Mouse (Mus musculus) lung, postnatal 36 days (tissue): Measurements from ENCODE around the gene Bglap.

Source experiments
- DNase-seq: peaks from one replicate; pipeline ENCODE4 v3.0.0; 2022; ENCODE audit warnings: mixed read lengths

Bglap gene

DNA sequence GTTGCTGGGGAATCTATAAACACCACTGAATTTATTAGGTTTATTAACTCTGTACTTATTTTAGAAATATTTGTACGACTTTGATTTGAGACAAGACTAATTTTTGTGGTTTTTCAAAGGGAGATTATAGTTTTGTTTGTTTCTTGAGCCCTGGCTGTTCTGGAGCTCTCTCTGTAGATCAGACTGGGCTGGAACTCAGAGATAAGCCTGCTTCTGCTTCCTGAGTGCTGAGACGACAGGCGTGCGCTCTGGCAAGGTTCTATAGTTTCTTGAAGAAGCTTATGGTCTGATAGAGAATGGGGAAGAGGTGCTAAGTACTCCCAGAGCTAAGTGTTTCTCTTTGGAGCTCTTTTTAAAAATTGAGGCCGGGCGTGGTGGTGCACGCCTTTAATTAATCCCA lies 45.9 kb downstream of the Bglap start:
- DNase-seq, result no peak

- no peak for DNase-seq
These were observed 46.8 kb downstream of the Bglap start for GRCm38 (mm10) chr3:88337367-88338020.

- peak; percentile 97 for DNase-seq
These were observed 47.9 kb downstream of the Bglap start, which contains the start of the genes Tmem79 and Smg5 for GRCm38 (mm10) chr3:88336058-88337013. Gene Tmem79, minus strand, starts transcription at chr3:88336148. Gene Smg5, plus strand, starts transcription at chr3:88336260.

GRCm38 (mm10) chr3:88335436-88336053 lies 48.7 kb downstream of the Bglap start:
- no peak for DNase-seq

DNA sequence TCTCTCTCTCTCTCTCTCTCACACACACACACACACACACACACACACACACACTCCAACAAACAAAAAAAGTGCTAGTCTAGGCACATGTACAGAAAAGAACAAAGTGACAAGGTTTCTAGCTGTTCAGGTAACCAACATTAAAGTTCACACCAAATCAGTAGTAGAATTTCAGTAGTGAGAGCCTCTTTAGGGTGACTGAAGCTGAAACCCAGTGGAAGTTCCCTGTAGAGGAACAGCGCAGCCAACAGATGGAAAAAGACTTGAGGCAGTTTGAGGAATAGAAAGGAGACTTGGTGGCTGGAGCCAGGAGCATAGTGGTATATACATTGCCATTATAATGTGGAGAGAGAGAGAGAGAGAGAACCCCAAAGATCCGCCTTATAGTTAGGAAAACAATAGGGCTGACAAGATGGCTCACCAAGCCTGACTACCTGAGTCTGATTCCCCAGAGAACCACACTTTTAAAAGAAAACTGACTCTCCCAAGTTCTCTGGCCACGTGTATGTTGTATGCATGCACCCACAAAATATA lies 49.3 kb downstream of the Bglap start:
- no peak for DNase-seq

- peak; percentile 65 for DNase-seq
These were observed 50.1 kb downstream of the Bglap start for GRCm38 (mm10) chr3:88334029-88334658.
